Mouse (Mus musculus) MEL (cell line): ENCODE measurements at regions not wholly inside any gene's neighbourhood (a gene's known extent, or its start where the extent isn't known, plus 50 kb on each side); places are given as distances from the start of the nearest gene placed in this dataset.

Experiments
- BHLHE40 ChIP-seq: IDR thresholded peaks from 2 replicates; pipeline ENCODE4 v1.6.1; 2012; ENCODE audit warnings: low read depth, mild to moderate bottlenecking, inconsistent platforms, low read length, improper control_type of control experiment, borderline replicate concordance
- CHD1 ChIP-seq: IDR thresholded peaks from 2 replicates; pipeline ENCODE4 v1.6.1; 2012; ENCODE audit warnings: low read depth, mild to moderate bottlenecking, inconsistent platforms, low read length, improper control_type of control experiment
- CHD2 ChIP-seq: IDR thresholded peaks from 2 replicates; pipeline ENCODE4 v1.6.1; 2011; ENCODE audit warnings: low read length, improper control_type of control experiment
- CTCF ChIP-seq, 3 experiments: IDR thresholded peaks in 2 of 3; conservative IDR thresholded peaks in 1 of 3; 2 replicates each; pipeline ENCODE4 v1.5.1; 2011 to 2012; ENCODE audit warnings: low read length in 3 of 3, low read depth in 2 of 3, mild to moderate bottlenecking in 2 of 3, improper control_type of control experiment in 1 of 3, inconsistent platforms in 1 of 3, mixed read lengths in 1 of 3, moderate library complexity in 1 of 3; ENCODE audit not compliant: control insufficient read depth in 1 of 3, insufficient read depth in 1 of 3, poor library complexity in 1 of 3, severe bottlenecking in 1 of 3
- EP300 ChIP-seq, 2 experiments: IDR thresholded peaks; 2 replicates each; pipeline ENCODE4 v1.6.1; 2011; ENCODE audit warnings: improper control_type of control experiment in 2 of 2, low read length in 2 of 2, low read depth in 1 of 2, mild to moderate bottlenecking in 1 of 2
- ETS1 ChIP-seq: IDR thresholded peaks from 2 replicates; pipeline ENCODE4 v1.6.1; 2012; ENCODE audit warnings: low read depth, mild to moderate bottlenecking, inconsistent platforms, low read length, improper control_type of control experiment, moderate library complexity
- POLR2A ChIP-seq, 2 experiments: IDR thresholded peaks; 2 replicates each; pipeline ENCODE4 v1.6.1; 2011 to 2012; ENCODE audit warnings: low read length in 2 of 2, mild to moderate bottlenecking in 2 of 2, control low read depth in 1 of 2, improper control_type of control experiment in 1 of 2, low read depth in 1 of 2, moderate library complexity in 1 of 2; ENCODE audit not compliant: control insufficient read depth in 1 of 2, insufficient read depth in 1 of 2, poor library complexity in 1 of 2
- UBTF ChIP-seq: IDR thresholded peaks from 2 replicates; pipeline ENCODE4 v1.6.1; 2012; ENCODE audit warnings: low read depth, mild to moderate bottlenecking, inconsistent platforms, low read length, improper control_type of control experiment, moderate library complexity, borderline replicate concordance; ENCODE audit not compliant: insufficient read depth
- USF2 ChIP-seq, 2 experiments: IDR thresholded peaks; 2 replicates each; pipeline ENCODE4 v1.6.1; 2011 to 2012; ENCODE audit warnings: improper control_type of control experiment in 2 of 2, low read length in 2 of 2, borderline replicate concordance in 1 of 2, inconsistent platforms in 1 of 2, low read depth in 1 of 2, mild to moderate bottlenecking in 1 of 2; ENCODE audit not compliant: insufficient read depth in 1 of 2

GRCm38 (mm10) chr15:87264906-87265305 lies 279.2 kb upstream of the Fam19a5 start:
- TF ChIP-seq CHD2 = no peak
- no peak for TF ChIP-seq CHD1
- TF ChIP-seq CTCF (IDR thresholded peaks at IDR 0.05 in 2 of 3, conservative IDR thresholded peaks at IDR 0.05 in 1 of 3; ENCODE audit: control insufficient read depth in 1 of 3, insufficient read depth in 1 of 3, low read depth in 2 of 3, low read length in 3 of 3, poor library complexity in 1 of 3, severe bottlenecking in 1 of 3) = no peak
- TF ChIP-seq ETS1 = no peak
- TF ChIP-seq UBTF = no peak
- TF ChIP-seq BHLHE40 = no peak
- no peak for TF ChIP-seq POLR2A (IDR thresholded peaks at IDR 0.05; ENCODE audit: control insufficient read depth in 1 of 2, insufficient read depth in 1 of 2, low read depth in 1 of 2, low read length in 2 of 2, poor library complexity in 1 of 2)
- no peak for TF ChIP-seq EP300 (IDR thresholded peaks at IDR 0.05; ENCODE audit: low read depth in 1 of 2, low read length in 2 of 2)
- TF ChIP-seq USF2 (IDR thresholded peaks at IDR 0.05; ENCODE audit: borderline replicate concordance in 1 of 2, insufficient read depth in 1 of 2, low read depth in 1 of 2, low read length in 2 of 2) = no peak
